Mouse (Mus musculus) large intestine, adult 2 months (tissue): ENCODE measurements at regions not wholly inside any gene's neighbourhood (a gene's known extent, or its start where the extent isn't known, plus 50 kb on each side); places are given as distances from the start of the nearest gene placed in this dataset.

ENCODE experiments used
- DNase-seq: peaks from one replicate; pipeline ENCODE4 v3.0.0-alpha.2; 2012; ENCODE audit warnings: low read depth, low spot score
- WGBS: fragments of 180-500 bp; shearing (Covaris S2); methylation state at CpG from one replicate; pipeline ENCODE4 v1.1.7; 2018; 5-methylcytosine and 5-hydroxymethylcytosine counted together

GRCm38 (mm10) chr13:107887366-107888230 is 156.6 kb upstream of the Smim15 start:
- 5% methylated on average over 16 of the region's 16 CpGs for WGBS
- DNase-seq = no peak

- no peak for DNase-seq
- 84% methylated on average over 3 of the region's 3 CpGs for WGBS
Measured at GRCm38 (mm10) chr13:107884836-107885235, 159.4 kb upstream of the Smim15 start.

GRCm38 (mm10) chr13:107882337-107882736 is 161.9 kb upstream of the Smim15 start:
- no peak for DNase-seq
- 23% methylated on average over 5 of the region's 5 CpGs for WGBS

- whole genome bisulfite sequencing = 98% methylated on average over 2 of the region's 2 CpGs
Measured at GRCm38 (mm10) chr13:107880551-107880950, 163.7 kb upstream of the Smim15 start.

GRCm38 (mm10) chr13:107879535-107879934 is 164.7 kb upstream of the Smim15 start:
- WGBS = 40% methylated on average over 7 of the region's 8 CpGs
- DNase-seq = no peak

More at GRCm38 (mm10) chr13:107880551-107880950, 163.7 kb upstream of the Smim15 start:
- no peak for DNase-seq

GRCm38 (mm10) chr13:107878980-107879379 is 165.3 kb upstream of the Smim15 start:
- 79% methylated on average over 3 of the region's 3 CpGs for WGBS
- no peak for DNase-seq

GRCm38 (mm10) chr13:107873244-107873667 is 171.0 kb upstream of the Smim15 start:
- WGBS = 40% methylated on average over 2 of the region's 2 CpGs

GRCm38 (mm10) chr13:107872574-107872973 is 171.7 kb upstream of the Smim15 start:
- no peak for DNase-seq
- WGBS = 89% methylated on average over 8 of the region's 8 CpGs

More at GRCm38 (mm10) chr13:107873244-107873667, 171.0 kb upstream of the Smim15 start:
- DNase-seq = no peak

- WGBS = 48% methylated on average over 10 of the region's 10 CpGs
- DNase-seq = no peak
Measured at GRCm38 (mm10) chr13:107872137-107872536, 172.1 kb upstream of the Smim15 start.

- DNase-seq = no peak
- WGBS = 79% methylated on average over 7 of the region's 7 CpGs
Measured at GRCm38 (mm10) chr13:107868906-107869305, 175.3 kb upstream of the Smim15 start.

- DNase-seq = no peak
Measured at GRCm38 (mm10) chr13:107866825-107867224, 177.4 kb upstream of the Smim15 start.

GRCm38 (mm10) chr13:107862793-107863654 is 181.2 kb upstream of the Smim15 start:
- WGBS = 52% methylated on average over 11 of the region's 11 CpGs
- no peak for DNase-seq

More at GRCm38 (mm10) chr13:107866825-107867224, 177.4 kb upstream of the Smim15 start:
- 86% methylated on average over 4 of the region's 4 CpGs for WGBS

- 88% methylated on average over 17 of the region's 17 CpGs for WGBS
- no peak for DNase-seq
Measured at GRCm38 (mm10) chr13:107861384-107862134, 182.7 kb upstream of the Smim15 start.

GRCm38 (mm10) chr13:107857043-107857755 is 187.0 kb upstream of the Smim15 start:
- WGBS = 76% methylated on average over 13 of the region's 13 CpGs
- DNase-seq = no peak

GRCm38 (mm10) chr13:107850907-107851560 is 193.2 kb upstream of the Smim15 start:
- 48% methylated on average over 8 of the region's 8 CpGs for WGBS

GRCm38 (mm10) chr13:107848871-107849270 is 195.4 kb upstream of the Smim15 start:
- WGBS = 95% methylated on average over 7 of the region's 7 CpGs
- DNase-seq = no peak

More at GRCm38 (mm10) chr13:107850907-107851560, 193.2 kb upstream of the Smim15 start:
- DNase-seq = no peak

- WGBS = 13% methylated on average over 18 of the region's 18 CpGs
- no peak for DNase-seq
Measured at GRCm38 (mm10) chr13:107847179-107848012, 196.8 kb upstream of the Smim15 start.
